Mouse (Mus musculus): ENCODE data around the gene Cntrl.

Cntrl gene

GRCm38 (mm10) chr2:35175281-35176065, 66.2 kb downstream of the Cntrl start:
- in situ Hi-C loops (cut with MboI) = no loop called here

DNA sequence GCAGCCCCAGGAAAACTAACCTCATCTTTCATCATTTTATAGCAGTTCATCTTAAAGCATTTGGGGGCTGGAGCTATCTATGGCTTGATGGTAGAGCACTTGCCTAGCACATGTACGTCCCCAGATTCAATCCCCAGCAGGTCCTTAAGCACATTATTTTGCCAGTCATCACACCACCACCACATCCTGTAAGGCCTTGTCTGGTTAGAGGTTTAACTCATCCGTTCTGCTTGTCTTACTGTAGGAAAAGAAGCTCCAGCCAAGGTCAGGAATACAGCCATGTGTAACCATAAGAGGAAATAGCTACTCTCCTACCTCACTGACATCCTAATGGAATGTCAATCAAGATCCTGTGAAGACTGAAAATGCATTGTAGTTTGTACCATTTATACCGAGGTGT, 68.9 kb downstream of the Cntrl start:
- in situ Hi-C loops (cut with MboI) = no loop called here

- in situ Hi-C loops (cut with MboI) = no loop called here
Measured at GRCm38 (mm10) chr2:35183115-35183673, 73.9 kb downstream of the Cntrl start.

GRCm38 (mm10) chr2:35188929-35189328, 79.6 kb downstream of the Cntrl start:
- in situ Hi-C loops (cut with MboI) = no loop called here

GRCm38 (mm10) chr2:35193976-35194375, 84.7 kb downstream of the Cntrl start:
- in situ Hi-C loops (cut with MboI) = no loop called here

DNA sequence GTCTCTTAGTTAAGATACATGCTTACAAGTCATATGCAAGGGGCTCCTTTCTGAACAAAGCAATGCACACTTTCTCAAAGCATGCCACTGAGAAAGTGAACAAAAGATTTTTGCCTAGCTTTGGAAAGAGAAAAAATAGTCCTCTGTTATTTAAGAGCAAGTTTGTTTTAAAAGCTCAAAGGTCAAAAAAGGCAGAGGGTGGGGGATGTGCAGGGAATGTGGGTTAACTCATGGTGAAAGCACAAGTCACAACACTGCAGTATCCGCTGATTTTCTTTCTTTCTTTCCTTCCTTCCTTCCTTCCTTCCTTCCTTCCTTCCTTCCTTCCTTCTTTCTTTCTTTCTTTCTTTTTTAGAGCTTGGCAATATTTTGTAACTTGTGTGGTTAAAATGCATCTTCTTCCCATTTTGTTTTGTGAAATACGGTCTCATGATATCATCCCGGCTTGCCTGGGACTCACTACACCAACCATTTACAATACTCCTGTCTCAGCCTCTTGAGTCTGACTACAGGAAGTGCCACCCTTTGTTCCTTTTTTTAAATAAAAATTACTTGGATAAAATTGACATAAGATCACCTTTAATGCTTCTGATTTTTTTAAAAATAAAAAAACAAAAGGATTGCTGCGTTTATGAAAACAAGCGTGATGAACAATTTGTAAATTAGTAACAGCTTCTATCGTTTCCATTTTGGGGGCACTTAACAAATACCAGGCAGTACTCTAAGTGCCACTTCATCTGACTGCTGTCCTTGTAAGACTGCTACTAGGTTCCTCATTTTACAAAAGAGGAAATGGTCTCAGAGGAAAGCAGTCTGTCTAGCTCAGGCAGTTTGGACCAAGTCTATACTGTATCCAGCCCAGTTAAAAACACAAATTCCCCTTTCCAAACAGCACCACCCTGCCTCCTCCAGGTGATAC, 86.6 kb downstream of the Cntrl start:
- in situ Hi-C loops (cut with MboI) = no loop called here

- in situ Hi-C loops (cut with MboI) = no loop called here
Measured at GRCm38 (mm10) chr2:35199541-35199940, 90.2 kb downstream of the Cntrl start.

- in situ Hi-C loops (cut with MboI) = no loop called here
Measured at GRCm38 (mm10) chr2:35199971-35200897, 90.9 kb downstream of the Cntrl start.

DNA sequence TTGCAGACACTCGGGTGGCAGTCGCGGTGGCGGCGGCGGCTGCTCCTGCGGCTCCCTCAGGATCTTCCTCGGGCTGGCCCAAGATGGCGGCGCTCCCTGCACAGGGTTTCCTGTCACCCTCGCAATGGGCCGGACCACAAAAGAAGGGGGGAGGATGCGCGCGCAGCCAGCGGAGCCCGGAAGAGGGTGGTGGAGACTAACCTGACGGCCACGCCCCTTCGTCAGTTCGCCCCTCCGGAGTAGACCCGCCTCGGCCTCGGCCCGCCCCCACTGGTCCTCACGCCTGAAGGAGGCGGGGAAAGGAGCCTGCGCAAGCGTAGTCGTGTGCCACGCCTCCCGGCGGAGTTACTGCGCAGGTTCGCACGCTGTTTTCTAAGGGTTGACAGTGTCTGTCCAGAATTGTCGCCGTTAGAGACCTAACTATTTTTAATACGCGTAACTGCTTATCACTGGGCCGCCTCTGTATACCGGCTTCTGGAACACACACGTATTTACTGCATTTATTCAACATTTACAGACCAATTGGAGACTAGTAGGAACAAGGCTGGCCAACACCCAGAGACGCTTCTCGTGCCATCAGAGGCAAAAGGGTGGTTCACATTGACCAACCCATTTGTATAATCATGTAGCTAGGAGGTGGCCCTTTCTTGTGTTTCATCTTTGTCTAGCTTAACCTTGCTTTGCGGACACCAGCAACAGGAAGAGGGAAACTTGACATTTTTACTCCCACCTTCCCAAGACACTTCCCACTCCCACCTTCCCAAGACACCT, 91.8 kb downstream of the Cntrl start, which contains the start of gene Rab14:
TSS of gene Rab14 (minus strand) at position 223 of the 771 bp plus-strand sequence.
- in situ Hi-C loops (cut with MboI) = no loop called here

GRCm38 (mm10) chr2:35203729-35204128, 94.4 kb downstream of the Cntrl start:
- in situ Hi-C loops (cut with MboI) = no loop called here

GRCm38 (mm10) chr2:35206761-35207160, 97.5 kb downstream of the Cntrl start:
- in situ Hi-C loops (cut with MboI) = no loop called here

DNA sequence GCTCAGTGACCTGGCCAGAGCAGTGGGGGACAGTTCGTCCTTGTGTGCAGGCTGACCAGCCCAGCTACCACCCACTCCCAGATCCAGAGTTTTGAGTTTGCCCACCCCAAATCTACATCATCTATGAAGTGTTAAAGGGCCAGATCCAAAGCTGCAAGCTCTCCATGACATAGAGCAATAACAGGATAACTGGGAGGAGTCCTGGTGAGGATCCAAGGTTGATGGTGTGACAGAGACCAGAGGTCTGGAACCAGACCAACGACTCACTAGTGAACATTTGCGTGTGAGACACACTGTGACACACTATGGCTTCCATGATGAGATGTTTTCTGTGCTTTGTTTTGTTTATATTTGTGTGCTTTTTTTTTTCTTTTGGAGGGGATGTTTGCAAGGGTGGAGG, 98.8 kb downstream of the Cntrl start:
- in situ Hi-C loops (cut with MboI) = no loop called here

DNA sequence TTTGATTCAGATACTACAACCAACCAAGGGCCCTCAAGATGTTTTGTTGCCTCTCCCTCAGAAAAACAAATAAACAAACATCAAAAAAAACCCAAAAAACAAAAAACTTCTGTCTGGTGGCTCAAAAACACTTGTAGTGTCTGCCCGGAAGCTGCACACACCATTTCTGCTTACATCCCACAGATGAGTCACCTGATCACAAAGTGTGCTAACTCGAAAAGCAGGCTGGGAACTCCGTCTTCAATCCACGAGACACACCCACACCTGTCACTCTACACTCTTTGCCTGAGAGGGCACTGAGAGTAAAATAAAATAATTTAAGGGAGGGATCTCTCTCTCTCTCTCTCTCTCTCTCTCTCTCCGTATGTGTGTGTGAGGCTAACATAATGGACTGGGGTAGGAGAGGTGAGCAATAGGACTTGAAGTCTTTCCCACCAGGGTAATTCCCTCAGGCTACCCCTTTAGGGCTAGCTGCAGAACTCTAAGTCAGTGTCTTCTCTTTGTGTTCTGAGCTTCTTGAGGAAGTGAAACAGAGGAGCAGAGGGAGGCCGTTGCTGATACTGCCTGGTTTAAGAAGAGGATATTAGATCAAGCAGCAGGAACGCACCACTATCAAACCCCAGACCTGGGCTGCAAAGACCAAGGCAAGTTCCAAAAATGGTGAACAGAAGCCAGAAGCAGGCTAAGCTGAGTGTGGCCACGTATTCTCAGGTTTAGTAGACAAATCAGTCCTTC, 99.8 kb downstream of the Cntrl start:
- in situ Hi-C loops (cut with MboI) = no loop called here

DNA sequence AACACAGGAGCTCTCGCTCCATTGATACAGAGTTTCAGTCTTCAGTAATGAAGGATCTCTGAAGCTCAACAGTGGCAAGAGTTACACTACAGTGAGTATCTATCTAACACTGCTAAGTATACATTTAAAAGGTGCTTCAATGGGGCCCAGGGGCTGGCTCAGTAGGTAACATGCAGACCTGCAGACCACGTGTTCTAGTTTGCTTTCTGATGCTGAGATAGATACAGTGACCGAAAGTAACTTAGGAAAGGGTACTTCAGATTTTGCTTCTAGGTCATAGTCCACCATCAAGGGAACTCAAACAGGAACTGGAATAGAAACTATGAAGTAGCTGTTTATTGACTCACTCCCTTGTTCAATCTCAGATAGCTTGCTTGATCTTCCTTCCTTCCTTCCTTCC, 102.4 kb downstream of the Cntrl start:
- in situ Hi-C loops (cut with MboI) = no loop called here

DNA sequence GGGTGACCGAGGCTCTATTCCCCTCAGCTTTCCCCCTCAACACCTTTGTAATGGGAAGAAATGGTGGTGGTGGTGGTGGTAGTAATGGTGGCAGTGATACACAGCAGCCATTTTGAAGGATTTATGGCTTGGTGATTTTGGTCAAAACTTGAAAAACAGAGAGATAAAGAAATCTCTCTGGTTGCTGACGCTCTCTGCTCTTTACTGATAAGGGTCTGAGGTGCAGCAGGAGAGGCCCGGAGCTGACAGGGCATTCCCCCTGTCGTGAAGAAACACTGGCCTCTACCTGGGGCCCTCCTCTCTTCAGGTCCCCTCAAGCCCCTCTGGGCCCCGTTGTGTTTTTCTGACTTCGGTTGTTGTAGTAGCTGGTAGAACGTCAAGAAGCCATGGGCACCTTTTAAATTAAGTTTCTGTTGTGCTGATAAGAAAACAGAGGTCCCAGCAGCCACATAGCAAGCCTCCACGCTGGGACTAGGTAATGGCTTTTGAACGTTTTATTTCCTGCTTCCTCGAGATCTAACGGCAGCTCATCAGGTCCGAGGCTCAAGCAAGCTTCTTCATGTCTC, 104.1 kb downstream of the Cntrl start:
- in situ Hi-C loops (cut with MboI) = no loop called here

GRCm38 (mm10) chr2:35214881-35215358, 105.6 kb downstream of the Cntrl start:
- in situ Hi-C loops (cut with MboI) = no loop called here

GRCm38 (mm10) chr2:35215363-35215762, 106.1 kb downstream of the Cntrl start:
- in situ Hi-C loops (cut with MboI) = no loop called here

GRCm38 (mm10) chr2:35216701-35217100, 107.4 kb downstream of the Cntrl start:
- in situ Hi-C loops (cut with MboI) = no loop called here

GRCm38 (mm10) chr2:35218736-35219135, 109.4 kb downstream of the Cntrl start:
- in situ Hi-C loops (cut with MboI) = no loop called here

Measured in mature B cell (primary cell).